Mouse (Mus musculus): ENCODE data around the gene Pafah1b3. TPM values are rescaled to one million over a fixed set of nuclear protein-coding genes. Genes with fewer than 3 reads are reported as not detected.
"Not testable (repeated sequence)": the region's sequence is repeated elsewhere in the genome, so short reads cannot be mapped to it uniquely, and the experiment has no call there.

Pafah1b3 gene
- polyA plus RNA-seq, 1 experiment from 2014 or later = 125 TPM

- Histone ChIP-seq H3K4me1 (replicated peaks; ENCODE audit: control insufficient read depth, insufficient read depth) (peaks cover 9% of the 10 kb centered on the region), H3K27ac (replicated peaks) (peak within 1 kb of the TSS; percentile 92), H3K9me3 (ENCODE audit: control insufficient read depth, low read length) (no peaks in the 10 kb centered on the region), H3K27me3 (ENCODE audit: control insufficient read depth, insufficient read depth, low read length) (no peaks in the 10 kb centered on the region), H3K36me3 (ENCODE audit: control insufficient read depth, insufficient read depth, low read length) (peaks cover 10% of the 10 kb centered on the region; the same call in 1 of the 2 replicates), H3K4me3 (ENCODE audit: low read depth, low read length) (peak within 1 kb of the TSS; percentile 73), H3K4me2 (replicated peaks; ENCODE audit: low read depth) (peak within 1 kb of the TSS; percentile 85), H3K9ac (ENCODE audit: low read length) (peak within 1 kb of the TSS; percentile 84)
- DNase-seq (ENCODE audit: low spot score) (peak; percentile 99), ATAC-seq (ENCODE audit: low FRiP score, low TSS enrichment) (peak; percentile 87)
- peak; percentile 1 for TF ChIP-seq EP300 (optimal IDR thresholded peaks at IDR 0.05)
- TF ChIP-seq CTCF (IDR thresholded peaks at IDR 0.05; ENCODE audit: low read depth) = no peak; the same call in 1 of the 2 replicates
- under 1% methylated on average over 29 of the region's 29 CpGs for WGBS
Measured at GRCm38 (mm10) chr7:25267301-25267750, 30.5 kb downstream of the Pafah1b3 start, which contains the start of gene Cic. Gene Cic, plus strand, starts transcription at chr7:25267704.

GRCm38 (mm10) chr7:25266180-25266962 is 31.4 kb downstream of the Pafah1b3 start:
- Histone ChIP-seq H3K27ac (replicated peaks) (no peak overlapping the region), H3K4me1 (replicated peaks; ENCODE audit: control insufficient read depth, insufficient read depth) (peaks cover 9% of the 10 kb centered on the region), H3K9me3 (ENCODE audit: control insufficient read depth, low read length) (no peaks in the 10 kb centered on the region), H3K4me3 (ENCODE audit: low read depth, low read length) (no peak overlapping the region), H3K9ac (ENCODE audit: low read length) (no peak overlapping the region), H3K36me3 (ENCODE audit: control insufficient read depth, insufficient read depth, low read length) (peaks cover under 1% of the 10 kb centered on the region; the same call in 1 of the 2 replicates), H3K4me2 (replicated peaks; ENCODE audit: low read depth) (peak overlapping the region; percentile 53), H3K27me3 (ENCODE audit: control insufficient read depth, insufficient read depth, low read length) (no peaks in the 10 kb centered on the region)
- TF ChIP-seq CTCF (IDR thresholded peaks at IDR 0.05; ENCODE audit: low read depth) = no peak
- no peak for TF ChIP-seq EP300 (optimal IDR thresholded peaks at IDR 0.05)
- WGBS = 81% methylated on average over 8 of the region's 8 CpGs
- DNase-seq (ENCODE audit: low spot score) (no peak), ATAC-seq (ENCODE audit: low FRiP score, low TSS enrichment) (no peak)

GRCm38 (mm10) chr7:25265743-25266142 is 32.0 kb downstream of the Pafah1b3 start:
- not testable (repeated sequence) for H3K9me3 ChIP-seq (ENCODE audit: control insufficient read depth, low read length); DNase-seq (ENCODE audit: low spot score)
- 81% methylated on average over 5 of the region's 5 CpGs for WGBS

GRCm38 (mm10) chr7:25263968-25264870 is 33.6 kb downstream of the Pafah1b3 start:
- no peaks in the 10 kb centered on the region for H3K36me3 ChIP-seq (ENCODE audit: control insufficient read depth, insufficient read depth, low read length)
- no peak overlapping the region for H3K4me3 ChIP-seq (ENCODE audit: low read depth, low read length)
- H3K27ac ChIP-seq (replicated peaks) = no peak overlapping the region
- WGBS = 39% methylated on average over 17 of the region's 17 CpGs
- H3K4me2 ChIP-seq (replicated peaks; ENCODE audit: low read depth) = no peak overlapping the region
- no peaks in the 10 kb centered on the region for H3K9me3 ChIP-seq (ENCODE audit: control insufficient read depth, low read length)
- H3K4me1 ChIP-seq (replicated peaks; ENCODE audit: control insufficient read depth, insufficient read depth) = peaks cover 5% of the 10 kb centered on the region; the same call in 1 of the 2 replicates
- TF ChIP-seq CTCF (IDR thresholded peaks at IDR 0.05; ENCODE audit: low read depth) = no peak
- TF ChIP-seq EP300 (optimal IDR thresholded peaks at IDR 0.05) = no peak
- no peaks in the 10 kb centered on the region for H3K27me3 ChIP-seq (ENCODE audit: control insufficient read depth, insufficient read depth, low read length)
- H3K9ac ChIP-seq (ENCODE audit: low read length) = no peak overlapping the region
- DNase-seq (ENCODE audit: low spot score) (no peak), ATAC-seq (ENCODE audit: low FRiP score, low TSS enrichment) (no peak)

More at GRCm38 (mm10) chr7:25265743-25266142, 32.0 kb downstream of the Pafah1b3 start:
- not testable (repeated sequence) for H3K4me2 ChIP-seq (replicated peaks; ENCODE audit: low read depth); H3K27ac ChIP-seq (replicated peaks); H3K4me3 ChIP-seq (ENCODE audit: low read depth, low read length); ATAC-seq (ENCODE audit: low FRiP score, low TSS enrichment); H3K9ac ChIP-seq (ENCODE audit: low read length); H3K36me3 ChIP-seq (ENCODE audit: control insufficient read depth, insufficient read depth, low read length); H3K27me3 ChIP-seq (ENCODE audit: control insufficient read depth, insufficient read depth, low read length); H3K4me1 ChIP-seq (replicated peaks; ENCODE audit: control insufficient read depth, insufficient read depth)

GRCm38 (mm10) chr7:25261896-25262295 is 35.9 kb downstream of the Pafah1b3 start:
- DNase-seq (ENCODE audit: low spot score) (no peak), ATAC-seq (ENCODE audit: low FRiP score, low TSS enrichment) (no peak)
- Histone ChIP-seq H3K4me2 (replicated peaks; ENCODE audit: low read depth) (no peak overlapping the region), H3K36me3 (ENCODE audit: control insufficient read depth, insufficient read depth, low read length) (no peaks in the 10 kb centered on the region), H3K4me1 (replicated peaks; ENCODE audit: control insufficient read depth, insufficient read depth) (0 out of 2 replicates have a peak, but pooled peaks cover under 1% of the 10 kb centered on the region), H3K4me3 (ENCODE audit: low read depth, low read length) (no peak overlapping the region), H3K27ac (replicated peaks) (no peak overlapping the region), H3K9me3 (ENCODE audit: control insufficient read depth, low read length) (no peaks in the 10 kb centered on the region), H3K9ac (ENCODE audit: low read length) (no peak overlapping the region), H3K27me3 (ENCODE audit: control insufficient read depth, insufficient read depth, low read length) (no peaks in the 10 kb centered on the region)
- no peak for TF ChIP-seq EP300 (optimal IDR thresholded peaks at IDR 0.05)
- TF ChIP-seq CTCF (IDR thresholded peaks at IDR 0.05; ENCODE audit: low read depth) = no peak
- 80% methylated on average over 1 of the region's 1 CpGs for WGBS

All from stomach, postnatal 0 days (tissue).